In genomic region chr2:114411940-114412715, GRCm38 (mm10) we compare ENCODE assay signal across 28 mouse cellular contexts.
DNase-seq lines count a peak whose midpoint lies in the region; ATAC-seq and TF ChIP-seq lines count a peak whose summit lies in the region.
"Had no signal": no experiment of that assay in that cellular context is flagged by ENCODE, and none has a peak within 500 bp of the region (broad histone marks: within the 10 kb centered on the region; RNA-seq: fewer than 3 reads in every experiment).

No protein-coding gene starts in this region.

- H3K27me3 ChIP-seq in midbrain, embryonic 11.5 days (ENCODE audit: control insufficient read depth, insufficient read depth, low read length), result no peaks in the 10 kb centered on the region
- no peaks in the 10 kb centered on the region for H3K27me3 ChIP-seq in midbrain, embryonic 10.5 days (ENCODE audit: low read depth, poor library complexity, severe bottlenecking)
- no peaks in the 10 kb centered on the region for H3K27me3 ChIP-seq in midbrain, embryonic 15.5 days (replicated peaks)
- H3K27me3 ChIP-seq: CH12.LX; embryonic facial prominence, embryonic 13.5 days; heart, embryonic 13.5 days; liver, embryonic 13.5 days; megakaryocyte, embryonic 14.5 days; neural tube, embryonic 12.5 days; stomach, embryonic 15.5 days had no signal

- H3K4me2 ChIP-seq in midbrain, embryonic 11.5 days, result no peak overlapping the region
- H3K4me2 ChIP-seq in midbrain, embryonic 15.5 days, result peak overlapping the region; percentile 26
- H3K4me2 ChIP-seq: embryonic facial prominence, embryonic 13.5 days; heart, embryonic 13.5 days; liver, embryonic 13.5 days; lung, embryonic 14.5 days; neural tube, embryonic 12.5 days; stomach, embryonic 15.5 days had no signal

- no peak overlapping the region for H3K9ac ChIP-seq in midbrain, embryonic 11.5 days (ENCODE audit: low read length)
- H3K9ac ChIP-seq in midbrain, embryonic 15.5 days, result no peak overlapping the region
- H3K9ac ChIP-seq: embryonic facial prominence, embryonic 13.5 days; heart, embryonic 13.5 days; liver, embryonic 13.5 days; lung, embryonic 14.5 days; neural tube, embryonic 12.5 days; stomach, embryonic 15.5 days had no signal

- no peak for TF ChIP-seq CTCF in brain, embryonic 14.5 days (IDR thresholded peaks at IDR 0.05; ENCODE audit: borderline replicate concordance, extremely low read depth, insufficient read depth, insufficient read length)

- no peak overlapping the region for H3K4me3 ChIP-seq in midbrain, embryonic 11.5 days (ENCODE audit: low read depth, low read length)
- no peak overlapping the region for H3K4me3 ChIP-seq in midbrain, embryonic 10.5 days
- peak overlapping the region; percentile 19; the same call in 1 of the 2 replicates for H3K4me3 ChIP-seq in midbrain, embryonic 15.5 days
- H3K4me3 ChIP-seq: embryonic facial prominence, embryonic 13.5 days; heart, adult 2 months; heart, embryonic 13.5 days; liver, embryonic 13.5 days; megakaryocyte, embryonic 14.5 days; neural tube, embryonic 12.5 days; stomach, embryonic 15.5 days had no signal

- H3K36me3 ChIP-seq in midbrain, embryonic 11.5 days (ENCODE audit: control insufficient read depth, insufficient read depth, low read length), result no peaks in the 10 kb centered on the region
- no peaks in the 10 kb centered on the region for H3K36me3 ChIP-seq in midbrain, embryonic 10.5 days
- no peaks in the 10 kb centered on the region for H3K36me3 ChIP-seq in midbrain, embryonic 15.5 days (replicated peaks)
- H3K36me3 ChIP-seq: embryonic facial prominence, embryonic 13.5 days; heart, embryonic 13.5 days; liver, embryonic 13.5 days; neural tube, embryonic 12.5 days; stomach, embryonic 15.5 days had no signal

- no peak for TF ChIP-seq POLR2A in brain, embryonic 14.5 days (IDR thresholded peaks at IDR 0.05; ENCODE audit: borderline replicate concordance, extremely low read depth, insufficient read depth, insufficient read length, poor library complexity, severe bottlenecking)

- H3K27ac ChIP-seq in midbrain, embryonic 11.5 days (ENCODE audit: low read depth, low read length), result no peak overlapping the region
- H3K27ac ChIP-seq in midbrain, embryonic 10.5 days (replicated peaks), result no peak overlapping the region
- peak overlapping the region; percentile 63; the same call in 1 of the 2 replicates for H3K27ac ChIP-seq in midbrain, embryonic 15.5 days
- H3K27ac ChIP-seq: embryonic facial prominence, embryonic 13.5 days; heart, adult 2 months; heart, embryonic 13.5 days; liver, embryonic 13.5 days; neural tube, embryonic 12.5 days; stomach, embryonic 15.5 days had no signal

- peak; percentile 17 for DNase-seq in midbrain, embryonic 11.5 days (ENCODE audit: low spot score, missing footprints)
- no peak for DNase-seq in midbrain, embryonic 10.5 days (ENCODE audit: low spot score)
- peak; percentile 72 for DNase-seq in brain, embryonic 14.5 days (ENCODE audit: low read depth)
- DNase-seq in layer of hippocampus, postnatal 25 days (ENCODE audit: extremely low spot score in 1 of 2, low spot score in 1 of 2), result no peak
- DNase-seq in frontal cortex, postnatal 25 days (ENCODE audit: low spot score in 2 of 2), result no peak
- DNase-seq in frontal cortex, postnatal 10 days (ENCODE audit: low spot score in 2 of 2), result no peak
- DNase-seq: adrenal gland, postnatal 36 days; B cell, adult 2 months; cerebellum, adult 11-12 months; cerebellum, postnatal 10 days; embryo, embryonic 11 days; gastrocnemius, postnatal 25 days; heart, adult 2 months; heart, postnatal 14 days; kidney, postnatal 36 days; liver, embryonic 13.5 days; lung, embryonic 14.5 days; lung, postnatal 36 days; thymus, adult 18-20 months; thymus, postnatal 36 days had no signal

- no peaks in the 10 kb centered on the region for H3K4me1 ChIP-seq in midbrain, embryonic 11.5 days (ENCODE audit: control insufficient read depth, insufficient read depth, low read length)
- H3K4me1 ChIP-seq in midbrain, embryonic 10.5 days, result no peaks in the 10 kb centered on the region
- H3K4me1 ChIP-seq in midbrain, embryonic 15.5 days, result no peaks in the 10 kb centered on the region
- H3K4me1 ChIP-seq: embryonic facial prominence, embryonic 13.5 days; heart, embryonic 13.5 days; liver, embryonic 13.5 days; megakaryocyte, embryonic 14.5 days; neural tube, embryonic 12.5 days; stomach, embryonic 15.5 days had no signal

- 72% methylated on average over 17 of the region's 17 CpGs for WGBS in midbrain, embryonic 11.5 days
- WGBS in midbrain, embryonic 10.5 days, result 69% methylated on average over 17 of the region's 17 CpGs
- 40% methylated on average over 17 of the region's 17 CpGs for WGBS in midbrain, embryonic 15.5 days

- H3K9me3 ChIP-seq in midbrain, embryonic 11.5 days (ENCODE audit: control insufficient read depth, low read length), result no peaks in the 10 kb centered on the region
- no peaks in the 10 kb centered on the region for H3K9me3 ChIP-seq in midbrain, embryonic 10.5 days (replicated peaks)
- H3K9me3 ChIP-seq in midbrain, embryonic 15.5 days, result no peaks in the 10 kb centered on the region
- H3K9me3 ChIP-seq: embryonic facial prominence, embryonic 13.5 days; heart, embryonic 13.5 days; liver, embryonic 13.5 days; megakaryocyte, embryonic 14.5 days; neural tube, embryonic 12.5 days; stomach, embryonic 15.5 days had no signal

- no peak for ATAC-seq in midbrain, embryonic 11.5 days (ENCODE audit: low FRiP score)
- peak; percentile 70 for ATAC-seq in midbrain, embryonic 15.5 days (replicated peaks)
- ATAC-seq: intestine, postnatal 0 days had no signal

Comparison
In these comparisons a context has a peak if more than half of its experiments do, and no peak if none do; other contexts are left out.
1. DNase-seq: peak in midbrain, embryonic 11.5 days (single experiment) and brain, embryonic 14.5 days (single experiment); none in midbrain, embryonic 10.5 days (single experiment), layer of hippocampus, postnatal 25 days (0 of 2), frontal cortex, postnatal 25 days (0 of 2) and frontal cortex, postnatal 10 days (0 of 2).